Mouse (Mus musculus) spleen, adult 18-20 months (tissue): ENCODE results near the gene Pnp.
"Not testable (repeated sequence)": the region's sequence is repeated elsewhere in the genome, so short reads cannot be mapped to it uniquely, and the experiment has no call there.

ENCODE experiments used
- DNase-seq, 2 experiments: peaks; one replicate each; pipeline ENCODE4 v3.0.0; 2022; ENCODE audit warnings: mixed read lengths in 2 of 2

The Pnp gene

GRCm38 (mm10) chr14:50931493-50932020 lies 675 bp downstream of the Pnp start:
- no peak for DNase-seq

GRCm38 (mm10) chr14:50936649-50937048 lies 5.8 kb downstream of the Pnp start:
- no peak for DNase-seq

GRCm38 (mm10) chr14:50938119-50938908 lies 7.4 kb downstream of the Pnp start:
- no peak for DNase-seq

- no peak for DNase-seq
Measured at GRCm38 (mm10) chr14:50938940-50939339, 8.1 kb downstream of the Pnp start.

- peak; percentile 83 to 86 for DNase-seq
Measured at GRCm38 (mm10) chr14:50943932-50944667, 13.2 kb downstream of the Pnp start, which contains the start of gene Gm49342. Gene Gm49342, plus strand, starts transcription at chr14:50944517.

GRCm38 (mm10) chr14:50944668-50945033 lies 13.8 kb downstream of the Pnp start:
- not testable (repeated sequence) for DNase-seq

GRCm38 (mm10) chr14:50945081-50945480 lies 14.2 kb downstream of the Pnp start:
- DNase-seq: not testable (repeated sequence)

- DNase-seq: not testable (repeated sequence)
Measured at GRCm38 (mm10) chr14:50945526-50945925, 14.6 kb downstream of the Pnp start.

- no peak for DNase-seq
Measured at GRCm38 (mm10) chr14:50955487-50955886, 24.6 kb downstream of the Pnp start.

- peak; percentile 42 to 61 for DNase-seq
Measured at GRCm38 (mm10) chr14:50955942-50956508, 25.1 kb downstream of the Pnp start, which contains the start of gene Pnp2. Gene Pnp2, plus strand, starts transcription at chr14:50955992.

- DNase-seq: not testable (repeated sequence)
Measured at GRCm38 (mm10) chr14:50956724-50957123, 25.8 kb downstream of the Pnp start.

- DNase-seq: not testable (repeated sequence)
Measured at GRCm38 (mm10) chr14:50957146-50957545, 26.3 kb downstream of the Pnp start.

- DNase-seq: not testable (repeated sequence)
Measured at GRCm38 (mm10) chr14:50958289-50958995, 27.6 kb downstream of the Pnp start.

GRCm38 (mm10) chr14:50968216-50968980 lies 37.5 kb downstream of the Pnp start:
- no peak for DNase-seq

- no peak for DNase-seq
Measured at GRCm38 (mm10) chr14:50969041-50969440, 38.2 kb downstream of the Pnp start.

- DNase-seq: no peak
Measured at GRCm38 (mm10) chr14:50969558-50970544, 39.0 kb downstream of the Pnp start.

- DNase-seq: no peak
Measured at GRCm38 (mm10) chr14:50970822-50971221, 39.9 kb downstream of the Pnp start.

GRCm38 (mm10) chr14:50973054-50973453 lies 42.2 kb downstream of the Pnp start:
- DNase-seq: not testable (repeated sequence)

GRCm38 (mm10) chr14:50973700-50974099 lies 42.8 kb downstream of the Pnp start:
- DNase-seq: no peak

- no peak for DNase-seq
Measured at GRCm38 (mm10) chr14:50975001-50975400, 44.1 kb downstream of the Pnp start.
